Mouse (Mus musculus): ENCODE data around the gene Birc3.
"Not testable (repeated sequence)": the region's sequence is repeated elsewhere in the genome, so short reads cannot be mapped to it uniquely, and the experiment has no call there.

Gene Birc3

DNA sequence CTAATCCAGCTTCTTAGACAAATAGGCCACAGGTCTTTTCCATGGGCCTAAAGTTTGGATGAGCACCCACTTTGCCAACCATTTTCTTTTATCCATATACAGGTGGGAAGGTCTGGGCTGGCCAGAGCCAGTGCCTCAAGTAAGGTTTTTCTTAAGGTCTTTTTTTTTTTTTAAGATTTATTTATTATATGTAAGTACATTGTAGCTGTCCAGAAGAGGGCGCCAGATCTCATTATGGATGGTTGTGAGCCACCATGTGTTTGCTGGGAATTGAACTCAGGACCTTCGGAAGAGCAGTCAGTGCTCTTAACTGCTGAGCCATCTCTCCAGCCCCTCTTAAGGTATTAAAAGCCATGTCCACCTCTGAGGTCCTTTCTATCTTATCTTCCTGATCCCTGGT, 6.0 kb downstream of the Birc3 start:
- DNase-seq (ENCODE audit: low spot score), result not testable (repeated sequence)

DNA sequence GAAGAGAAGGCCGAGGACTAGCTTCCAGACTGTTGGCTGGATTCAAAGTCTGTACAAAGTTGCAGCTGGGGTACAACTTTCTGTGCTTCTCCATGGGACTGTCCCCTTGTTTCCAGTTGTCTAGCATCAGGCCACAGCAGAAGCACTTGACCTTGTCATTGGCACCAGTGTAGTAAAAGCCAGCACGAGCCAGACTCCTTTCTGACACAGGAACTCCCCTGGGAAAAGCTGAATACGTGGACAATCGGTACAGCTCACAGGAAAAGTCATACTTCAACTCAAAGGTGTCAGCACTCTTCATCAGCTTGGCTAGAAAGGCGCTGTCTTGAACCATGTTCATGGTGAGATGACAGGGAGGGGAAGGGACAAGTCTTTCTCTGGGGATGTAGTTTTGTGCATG, 12.0 kb downstream of the Birc3 start:
- DNase-seq (ENCODE audit: low spot score), result no peak

DNA sequence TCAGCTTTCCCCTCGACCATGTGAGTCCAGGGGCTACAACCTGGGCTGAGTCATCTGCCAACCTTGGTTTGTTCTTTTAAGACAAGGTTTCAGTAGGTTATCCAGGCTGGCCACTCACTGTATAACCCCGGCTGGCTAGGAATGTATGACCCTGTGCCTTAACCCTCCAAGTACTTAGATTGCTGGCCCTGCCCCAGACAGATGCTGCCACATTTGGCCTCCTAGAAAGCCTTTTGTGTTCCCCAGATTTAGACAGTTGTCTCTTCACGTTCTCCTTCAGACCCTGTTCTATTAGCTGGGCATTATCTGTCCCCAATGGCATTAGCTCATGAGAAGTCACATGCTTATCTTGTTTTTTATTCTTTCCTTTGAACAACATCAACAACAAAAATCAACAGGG, 17.1 kb downstream of the Birc3 start:
- DNase-seq (ENCODE audit: low spot score), result no peak

DNA sequence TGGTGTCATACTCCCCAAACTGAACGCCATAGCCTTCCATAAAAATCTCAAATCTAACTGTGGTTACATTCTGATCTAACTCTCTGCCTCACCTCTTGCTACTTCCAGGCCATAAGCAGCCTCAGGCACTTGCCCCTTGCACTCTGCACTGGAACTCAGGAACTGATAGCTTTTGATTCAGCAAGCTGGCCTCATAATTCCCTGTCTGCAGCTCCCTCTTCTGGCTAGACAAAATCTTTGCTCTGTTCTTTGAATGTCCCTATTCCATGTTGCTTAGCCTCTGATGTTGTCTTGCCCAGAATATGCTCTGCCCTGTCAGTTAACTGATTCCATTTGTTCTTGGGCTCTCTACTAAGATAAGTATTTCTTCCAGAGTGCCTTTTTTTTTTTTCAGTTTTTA, 17.6 kb downstream of the Birc3 start:
- DNase-seq (ENCODE audit: low spot score), result peak; percentile 78

DNA sequence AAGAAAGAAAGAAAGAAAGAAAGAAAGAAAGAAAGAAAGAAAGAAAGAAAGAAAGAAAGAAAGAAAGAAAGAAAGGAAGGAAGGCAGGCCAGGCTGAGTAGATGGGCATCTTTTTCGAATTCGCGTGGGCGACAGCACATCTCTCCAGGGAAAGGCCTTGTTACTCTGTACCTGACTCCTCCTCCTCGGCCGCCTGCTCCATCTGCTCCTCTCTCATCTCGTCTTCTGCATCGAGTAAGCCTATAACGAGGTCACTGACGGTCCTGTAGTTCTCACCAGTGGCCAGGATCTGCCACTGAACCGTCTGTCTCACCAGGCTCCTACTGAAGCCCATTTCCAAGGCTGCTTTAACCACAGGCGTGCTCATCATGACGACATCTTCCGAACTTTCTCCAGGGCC, 18.8 kb downstream of the Birc3 start:
- DNase-seq (ENCODE audit: low spot score), result not testable (repeated sequence)

DNA sequence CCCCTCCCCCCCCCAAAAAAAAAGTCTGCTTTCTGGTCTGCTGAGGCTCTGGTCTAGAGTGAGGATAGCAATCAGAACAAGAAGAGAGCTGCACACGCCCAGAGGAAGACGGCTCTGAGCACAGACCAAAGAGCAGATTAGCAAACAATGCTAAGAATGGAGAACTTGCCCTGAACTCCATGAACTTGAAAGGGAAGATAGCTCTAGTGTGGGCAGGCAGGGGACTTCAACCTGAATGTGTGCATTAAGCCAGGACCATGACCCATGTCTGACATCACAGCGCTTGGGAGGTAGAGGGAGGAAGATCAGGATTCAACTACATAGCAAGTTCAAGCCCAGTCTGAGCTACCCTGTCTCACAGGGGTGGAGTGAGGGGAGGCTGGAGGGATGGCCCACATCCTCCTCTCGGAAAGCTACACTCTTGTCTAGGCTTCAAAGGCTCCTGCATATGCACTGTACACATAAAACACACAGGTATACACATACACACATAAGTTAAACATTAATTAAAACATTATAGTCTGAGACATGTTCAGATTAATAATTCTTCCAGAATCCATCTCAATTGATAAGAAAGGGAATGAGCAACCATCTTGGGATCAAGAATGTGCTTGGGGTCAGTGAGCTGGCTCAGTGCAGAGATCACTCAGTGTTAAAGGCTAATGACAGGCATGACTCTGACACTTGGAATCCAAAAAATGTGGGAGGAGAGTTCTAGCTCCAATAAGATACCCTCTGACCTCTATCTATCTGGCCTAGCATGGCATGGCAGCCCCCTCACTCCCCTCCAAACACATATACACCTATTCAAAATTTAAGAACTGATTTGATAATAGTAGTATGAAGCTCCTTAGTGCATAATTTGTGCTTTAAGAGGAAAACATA, 20.4 kb downstream of the Birc3 start:
- DNase-seq (ENCODE audit: low spot score), result no peak

DNA sequence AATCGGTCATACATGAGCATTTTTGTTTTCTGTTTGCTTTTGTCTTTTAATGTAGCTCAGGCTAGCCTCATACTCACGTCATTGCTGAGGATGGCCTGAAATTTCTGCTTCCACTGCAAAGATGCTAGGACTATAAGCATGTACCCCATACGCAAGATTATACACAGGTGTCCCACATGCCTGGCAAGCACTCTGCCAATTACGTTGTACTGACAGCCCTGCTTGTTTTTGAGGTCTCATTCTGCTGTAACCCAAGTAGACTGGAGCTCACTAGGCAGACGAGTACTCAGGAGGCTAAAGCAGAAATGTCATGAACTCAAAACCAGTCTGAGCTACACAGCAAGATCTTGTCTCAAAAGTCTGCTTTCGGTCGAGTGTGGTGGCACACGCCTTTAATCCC, 21.1 kb downstream of the Birc3 start:
- no peak for DNase-seq (ENCODE audit: low spot score)

DNA sequence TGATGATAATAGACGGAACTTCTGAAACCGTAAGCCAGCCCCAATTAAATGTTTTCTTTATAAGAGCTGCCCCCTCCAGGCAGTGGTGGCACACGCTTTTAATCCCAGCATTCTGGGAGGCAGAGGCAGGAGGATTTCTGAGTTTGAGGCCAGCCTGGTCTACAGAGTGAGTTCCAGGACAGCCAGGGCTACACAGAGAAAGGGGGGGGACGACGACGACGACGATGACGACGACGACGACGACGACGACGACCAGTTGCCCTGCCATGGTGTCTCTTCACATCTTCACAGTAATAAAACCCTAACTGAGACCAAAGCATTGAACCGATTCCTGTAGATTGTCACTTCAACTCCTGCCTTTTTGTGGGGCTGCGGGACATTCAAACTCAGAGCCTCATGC, 24.8 kb downstream of the Birc3 start:
- no peak for DNase-seq (ENCODE audit: low spot score)

DNA sequence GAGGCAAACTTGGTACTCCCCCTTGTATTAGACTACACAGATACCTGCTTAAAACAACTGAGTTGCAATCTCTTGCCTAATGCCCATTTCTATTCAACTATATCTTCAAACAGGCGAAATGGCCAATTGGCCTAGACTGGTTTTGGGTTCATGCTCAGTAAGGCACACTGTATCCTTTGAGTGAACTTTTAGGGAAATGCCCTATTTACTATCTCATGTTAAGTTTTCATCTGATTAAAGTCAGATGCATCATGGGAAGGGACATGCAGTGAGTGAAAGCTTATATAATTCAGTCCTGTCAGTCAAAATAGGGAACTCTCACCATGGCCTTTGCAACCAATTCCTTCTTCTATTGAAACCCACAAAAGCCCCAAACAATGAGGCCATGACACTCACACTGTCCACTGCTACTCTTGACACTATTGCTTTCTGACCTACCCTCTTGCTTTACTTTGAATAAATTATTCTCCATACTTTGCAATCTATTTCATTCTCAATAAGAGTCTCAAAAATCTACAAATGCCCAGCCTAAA, 26.3 kb downstream of the Birc3 start:
- DNase-seq (ENCODE audit: low spot score), result no peak

DNA sequence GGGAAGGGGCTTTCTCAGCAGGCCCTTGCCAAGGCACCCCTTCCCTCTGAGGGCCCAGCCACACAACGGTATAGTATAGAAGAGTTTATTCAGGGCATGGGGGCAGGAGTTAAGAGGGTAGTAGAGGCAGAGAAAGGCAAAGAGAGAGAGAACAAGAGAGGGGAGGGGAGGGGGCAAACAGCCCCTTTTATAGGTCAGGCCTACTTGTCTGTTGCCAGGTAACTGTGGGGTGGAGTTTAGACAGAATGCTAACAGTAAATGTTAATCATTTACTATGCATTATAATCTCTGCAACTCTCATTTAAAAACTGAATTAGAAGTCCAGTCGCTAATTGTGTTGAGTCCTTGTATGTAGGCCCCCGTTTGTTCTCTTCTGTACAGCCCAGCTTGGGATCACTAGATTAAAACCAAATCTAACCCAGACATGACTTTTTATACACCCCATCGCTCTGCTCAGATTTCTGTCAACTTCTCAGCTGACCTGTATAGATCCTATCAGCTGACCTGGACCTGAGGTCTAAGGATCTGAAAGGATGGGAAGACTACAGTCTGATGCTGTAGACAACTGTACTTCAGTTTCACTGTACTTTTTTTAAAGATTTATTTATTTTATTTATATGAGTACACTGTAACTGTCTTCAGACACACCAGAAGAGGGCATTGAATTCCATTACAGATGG, 27.6 kb downstream of the Birc3 start:
- DNase-seq (ENCODE audit: low spot score), result no peak

DNA sequence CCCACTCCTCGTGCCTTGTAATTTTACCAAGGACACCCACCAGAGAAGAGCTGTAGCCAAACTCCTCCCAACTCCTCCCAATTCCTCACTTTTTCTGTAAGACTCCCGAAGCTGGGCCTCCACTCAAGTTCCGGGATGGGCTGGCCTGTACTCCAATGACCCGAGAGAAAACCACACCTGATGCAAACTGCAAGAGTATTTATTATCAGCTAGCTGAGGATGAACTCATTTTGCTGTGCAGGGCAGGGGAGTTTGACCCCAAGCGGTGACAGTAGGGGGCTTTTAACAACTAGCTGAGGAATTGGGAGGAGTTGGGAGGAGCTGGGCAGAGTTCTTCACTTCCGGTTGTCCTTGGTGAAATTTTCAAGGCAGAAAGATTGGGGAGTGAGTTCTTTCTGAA, 31.8 kb downstream of the Birc3 start:
- DNase-seq (ENCODE audit: low spot score), result no peak

DNA sequence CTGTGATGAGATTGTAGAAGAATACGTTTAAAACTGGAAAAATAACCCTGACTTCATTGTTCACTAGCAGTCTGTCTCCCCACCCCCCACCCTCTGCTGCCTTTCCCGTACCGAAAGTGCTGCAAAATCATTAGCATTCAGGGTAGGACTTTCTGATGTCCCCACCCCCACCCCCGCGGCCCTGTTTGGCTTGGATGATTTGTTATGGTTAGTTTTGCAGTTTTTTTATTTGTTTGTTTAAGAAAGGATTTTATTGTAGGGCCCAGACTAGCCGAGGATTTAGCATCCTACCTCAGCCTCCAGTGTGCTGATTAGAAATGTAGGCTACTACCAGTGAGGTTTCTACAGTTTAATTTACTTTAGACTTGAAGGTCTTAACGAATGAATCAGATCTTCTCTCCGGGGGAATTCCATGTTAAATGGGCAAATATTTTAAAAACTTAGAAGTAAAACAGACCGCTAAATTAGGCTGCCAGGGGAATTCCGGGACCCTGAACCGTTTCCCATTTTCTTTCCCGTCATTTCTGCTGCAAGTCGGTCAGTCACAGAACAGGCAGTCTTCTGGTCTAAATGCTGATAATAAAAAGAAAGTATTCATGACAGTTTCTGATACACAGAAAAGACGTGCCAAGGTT, 35.1 kb downstream of the Birc3 start:
- peak; percentile 84 for DNase-seq (ENCODE audit: low spot score)

DNA sequence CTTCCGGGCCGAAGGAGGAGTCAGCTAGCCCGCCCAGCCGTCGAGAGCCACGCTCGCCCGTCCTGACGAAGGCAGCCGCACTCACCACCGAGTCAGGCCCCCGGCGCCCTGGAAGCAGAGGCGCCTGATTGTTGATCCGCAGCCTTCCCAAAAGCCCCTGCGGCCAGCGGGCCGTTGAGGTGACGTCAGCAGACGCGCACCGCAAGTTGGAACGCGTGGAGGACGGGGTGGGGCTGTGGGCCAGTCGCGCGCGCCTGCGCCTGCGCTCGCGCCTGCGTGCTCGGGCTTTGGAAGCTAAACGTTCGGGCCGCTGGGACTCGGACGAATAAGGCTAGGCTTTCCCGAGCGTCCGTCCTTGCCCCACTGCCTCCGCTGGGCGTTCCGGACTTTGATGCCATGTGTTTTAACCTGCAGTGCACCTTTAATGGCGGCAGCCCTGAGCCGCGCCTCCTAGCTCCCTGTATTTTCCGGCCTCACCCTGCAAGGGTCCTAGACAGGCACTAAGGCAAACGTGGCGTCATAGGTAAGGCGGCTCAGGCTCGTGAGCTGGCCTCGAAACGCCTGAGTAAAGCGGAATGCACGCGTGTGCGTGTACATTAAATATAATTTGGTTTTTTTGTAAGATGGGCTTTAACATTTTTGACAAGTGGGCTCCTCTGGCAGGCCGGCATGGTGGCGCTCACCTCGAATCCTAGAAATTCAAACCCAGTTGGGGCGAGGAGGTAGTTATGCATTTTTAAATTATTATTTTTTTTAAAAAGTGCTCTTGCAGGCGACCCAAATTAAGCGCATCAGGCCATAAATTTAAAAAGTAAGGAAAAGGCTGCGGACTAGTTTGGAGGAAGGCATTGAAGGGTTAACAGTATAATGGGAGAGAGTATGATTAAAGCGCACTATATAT, 35.8 kb downstream of the Birc3 start, which contains the start of gene Birc2:
Birc2 (minus strand) TSS at position 160 of the 901 bp plus-strand sequence.
- DNase-seq (ENCODE audit: low spot score), result peak; percentile 96

DNA sequence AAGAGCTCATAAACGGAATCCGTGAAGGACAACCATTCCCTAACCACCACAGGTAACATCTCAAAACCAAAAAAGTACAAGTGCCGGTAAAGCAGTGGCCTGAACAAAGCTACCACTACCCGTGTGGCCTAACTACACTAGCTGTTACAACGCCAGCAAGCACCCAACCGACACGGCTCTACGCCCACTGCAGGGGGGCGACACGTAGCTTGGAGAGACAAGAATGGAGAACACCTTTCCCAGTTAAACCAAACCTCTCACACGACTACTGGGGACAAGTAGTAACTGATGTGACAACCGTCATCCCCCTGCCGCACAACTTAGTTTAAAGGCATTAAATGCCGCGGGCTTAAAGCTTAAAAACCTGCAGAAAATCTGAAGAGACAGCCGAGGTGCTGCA, 36.7 kb downstream of the Birc3 start:
- peak; percentile 60 for DNase-seq (ENCODE audit: low spot score)

DNA sequence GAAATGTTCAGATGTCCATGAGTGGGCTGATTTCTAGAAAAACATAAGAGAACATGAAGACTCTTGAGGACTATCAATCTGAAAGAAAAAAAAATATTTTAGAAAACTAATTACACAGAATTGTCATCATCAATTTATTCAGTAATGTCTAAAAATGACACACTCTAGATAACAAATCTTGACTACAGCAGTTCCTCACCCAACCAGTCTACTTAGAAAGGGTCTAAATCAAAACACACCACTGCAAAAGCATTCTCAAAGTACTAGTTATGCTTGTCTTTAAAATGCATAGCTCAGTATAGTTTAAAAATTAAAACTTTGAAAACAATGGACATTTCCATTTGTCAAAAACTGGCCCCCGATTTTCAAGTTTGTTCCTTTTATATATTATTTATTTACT, 37.7 kb downstream of the Birc3 start:
- no peak for DNase-seq (ENCODE audit: low spot score)

DNA sequence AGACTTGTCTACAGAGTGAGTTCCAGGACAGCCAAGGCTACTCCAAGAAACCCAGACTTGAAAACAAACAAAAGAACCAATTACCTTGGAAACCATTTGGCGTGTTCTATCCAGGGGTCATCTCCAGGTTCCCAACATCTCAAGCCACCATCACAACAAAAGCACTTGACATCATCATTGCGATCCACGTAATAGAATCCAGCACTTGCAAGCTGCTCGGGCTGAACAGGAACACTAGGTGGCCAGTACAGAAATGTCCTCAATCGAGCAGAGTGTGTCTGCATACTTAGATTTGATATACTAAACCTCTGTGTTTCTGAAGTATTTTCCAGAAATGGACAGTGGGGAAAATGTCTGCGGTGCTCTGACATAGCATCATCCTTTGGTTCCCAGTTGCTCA, 39.6 kb downstream of the Birc3 start:
- no peak for DNase-seq (ENCODE audit: low spot score)

DNA sequence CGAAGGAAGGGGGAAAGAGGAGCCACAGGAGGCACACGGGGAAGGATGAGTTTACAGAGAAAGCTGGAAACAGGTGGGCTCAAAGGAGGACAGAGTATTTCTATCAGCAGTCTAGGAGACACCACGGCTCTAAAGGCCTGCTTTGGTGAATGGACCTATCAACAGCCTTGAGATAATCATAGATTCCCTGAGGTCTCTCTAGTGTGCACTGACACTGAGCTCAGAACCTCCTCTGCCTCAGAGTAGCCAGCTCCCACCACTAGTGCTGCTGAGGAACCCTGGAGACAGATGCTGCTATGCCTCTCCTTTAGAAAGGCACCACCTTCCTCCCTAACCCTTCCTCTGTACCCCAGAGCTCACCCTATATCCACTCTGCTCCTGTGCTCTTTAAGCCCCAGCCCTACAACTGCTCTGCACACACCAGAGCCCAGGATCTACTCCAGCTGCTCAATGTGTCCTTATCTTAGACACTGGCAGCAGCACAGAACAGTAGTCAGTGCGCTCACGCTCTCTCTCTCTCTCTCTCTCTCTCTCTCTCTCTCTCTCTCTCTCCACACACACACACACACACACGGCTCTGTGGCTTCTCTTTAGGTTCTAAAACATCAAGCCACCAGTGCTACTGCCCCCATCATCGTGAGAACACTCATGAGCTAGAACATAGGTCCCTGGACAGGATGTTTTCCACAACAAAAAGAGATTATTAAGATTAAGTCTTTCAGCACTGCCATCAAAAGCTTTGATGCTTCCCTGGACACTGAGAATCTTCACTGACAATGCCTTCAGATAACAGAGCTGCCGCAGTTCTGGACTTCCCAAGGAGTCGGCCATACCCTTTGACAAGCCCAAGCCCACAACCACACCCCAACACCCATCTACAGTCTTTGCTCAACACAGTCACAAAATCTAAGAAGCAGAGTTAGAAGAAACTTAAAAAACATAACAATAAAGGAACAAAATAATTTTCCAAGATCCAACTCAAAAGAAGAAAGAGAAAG, 43.2 kb downstream of the Birc3 start:
- no peak for DNase-seq (ENCODE audit: low spot score)

DNA sequence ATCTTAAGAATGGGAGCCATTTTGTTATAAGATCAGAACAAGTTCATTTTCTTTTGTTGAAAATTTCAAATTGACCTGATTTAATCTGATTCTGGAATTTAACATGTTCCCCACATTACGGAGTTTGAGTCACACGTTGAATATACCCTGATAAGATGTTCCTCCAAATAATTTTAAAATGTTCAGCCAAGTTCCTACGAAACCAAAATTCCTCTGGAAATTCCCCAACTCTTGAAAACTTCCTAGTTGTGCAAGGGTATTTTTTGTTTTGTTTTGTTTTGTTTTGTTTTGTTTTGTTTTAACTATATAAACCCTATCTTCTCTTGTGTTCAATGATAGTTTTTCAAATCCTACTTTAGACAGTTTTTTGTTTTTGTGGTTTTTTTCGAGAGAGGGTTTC, 44.3 kb downstream of the Birc3 start:
- DNase-seq (ENCODE audit: low spot score), result peak; percentile 61

DNA sequence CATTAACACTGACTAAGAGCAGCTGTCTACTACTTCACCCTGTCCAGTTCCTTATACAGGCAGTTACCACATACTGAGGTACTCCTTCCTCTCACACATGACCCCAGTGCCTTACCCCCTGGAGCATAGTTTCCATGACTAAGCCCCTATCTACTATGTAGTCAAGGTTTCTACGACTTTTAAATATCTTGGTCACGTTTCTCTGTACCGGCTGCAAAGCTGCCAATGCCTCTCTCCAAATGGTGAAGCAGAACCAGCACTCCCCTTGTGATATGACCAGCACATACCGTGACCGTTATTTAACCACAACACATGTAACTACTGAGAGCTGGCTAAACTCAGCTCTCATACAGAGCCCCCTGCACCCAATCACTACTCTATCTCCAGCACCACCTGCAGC, 48.1 kb downstream of the Birc3 start:
- DNase-seq (ENCODE audit: low spot score), result no peak

DNA sequence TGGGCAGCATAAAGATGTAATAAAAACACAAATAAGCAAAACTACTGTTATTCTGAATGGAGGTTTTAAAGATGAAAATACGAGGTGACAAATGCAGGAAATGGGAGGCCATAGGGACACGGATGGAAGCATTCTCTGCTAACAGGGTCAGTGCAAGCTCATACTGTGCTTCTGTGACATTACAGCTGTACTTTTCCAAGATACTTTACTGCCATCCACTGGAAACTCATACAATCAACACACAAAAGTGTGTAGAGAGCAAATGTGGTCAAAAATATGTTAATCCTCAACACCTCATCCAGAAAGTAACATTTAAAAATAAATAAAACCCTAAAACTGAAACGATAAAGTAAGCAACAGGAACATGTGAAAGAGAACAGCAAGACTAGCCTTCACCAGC, 50.2 kb downstream of the Birc3 start:
- no peak for DNase-seq (ENCODE audit: low spot score)
